Mouse (Mus musculus) CD4-positive, CD25-positive, alpha-beta regulatory T cell, adult 2 months (primary cell): ENCODE data around the gene Mroh9.

Source experiments
- DNase-seq: peaks from one replicate; pipeline ENCODE4 v3.0.0-alpha.2; 2012; ENCODE audit warnings: low read depth, low spot score

The Mroh9 gene

DNA sequence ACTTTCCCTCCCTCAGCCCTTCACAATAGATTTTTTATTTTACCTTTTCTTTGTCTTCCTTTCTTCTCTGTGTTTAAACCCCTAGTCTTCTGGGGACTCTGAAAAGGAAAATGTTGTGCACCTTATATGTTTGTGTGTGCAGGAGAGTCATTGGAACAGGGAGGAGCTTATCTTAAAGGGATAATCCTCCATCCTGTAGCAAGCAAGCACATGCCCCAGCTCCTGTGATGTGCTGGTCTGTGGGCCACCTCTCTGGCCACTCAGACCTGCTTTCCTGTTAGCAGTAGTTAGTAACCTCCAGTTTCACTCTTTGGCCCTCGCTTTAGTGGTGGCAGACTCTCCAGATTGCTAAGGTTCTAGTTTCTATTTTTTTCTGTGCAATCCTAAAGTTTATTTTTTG is 101.0 kb downstream of the Mroh9 start, which contains the start of gene Fmo3:
Gene Fmo3, minus strand, starts transcription at position 101 of the 400 bp plus-strand sequence.
- DNase-seq: no peak
